Mouse (Mus musculus) heart, embryonic 16.5 days (tissue): ENCODE data around the gene Olfr1392. TPM values are rescaled to one million over a fixed set of nuclear protein-coding genes. Genes with fewer than 3 reads are reported as not detected.

Experiments used
- ATAC-seq: fragments of 200-750 bp; cut with Nextera tagmentation; replicated peaks from 2 replicates; pipeline ENCODE4 v1.8.0; 2017; ENCODE audit warnings: moderate number of reproducible peaks; ENCODE audit not compliant: insufficient read depth, low FRiP score; ENCODE audit errors: extremely low read depth
- H3K27ac ChIP-seq: fragments of 300-500 bp; sonication (generic); 2 replicates; pipeline ENCODE4 v1.5.1; 2014; ENCODE audit warnings: mild to moderate bottlenecking, low read length, control low read depth, moderate library complexity
- H3K27me3 ChIP-seq: fragments of 300-500 bp; sonication (generic); 2 replicates; pipeline ENCODE4 v1.6.1; 2014; ENCODE audit warnings: low read length, mixed read lengths; ENCODE audit not compliant: control insufficient read depth, insufficient read depth
- H3K36me3 ChIP-seq: fragments of 300-500 bp; sonication (generic); 2 replicates; pipeline ENCODE4 v1.6.1; 2014; ENCODE audit not compliant: control insufficient read depth, insufficient read depth
- H3K4me1 ChIP-seq: fragments of 300-500 bp; sonication (generic); 2 replicates; pipeline ENCODE4 v1.6.1; 2014; ENCODE audit warnings: low read length, mixed read lengths; ENCODE audit not compliant: control insufficient read depth, insufficient read depth
- H3K4me2 ChIP-seq: fragments of 300-500 bp; sonication (generic); 2 replicates; pipeline ENCODE4 v1.6.1; 2014; ENCODE audit warnings: low read depth, mild to moderate bottlenecking, control low read depth, low read length
- H3K4me3 ChIP-seq: fragments of 300-500 bp; sonication (generic); 2 replicates; pipeline ENCODE4 v1.5.1; 2014; ENCODE audit warnings: mild to moderate bottlenecking, control low read depth, low read length
- H3K9ac ChIP-seq: fragments of 300-500 bp; sonication (generic); 2 replicates; pipeline ENCODE4 v1.6.1; 2014; ENCODE audit warnings: low read length, control low read depth
- H3K9me3 ChIP-seq: fragments of 300-500 bp; sonication (generic); replicated peaks from 2 replicates; pipeline ENCODE4 v1.6.1; 2016; ENCODE audit warnings: low read length; ENCODE audit not compliant: control insufficient read depth
- WGBS: fragments of 180-500 bp; shearing (Covaris S2); extraction: QIAGEN DNeasy Blood & Tissue Kit; methylation state at CpG from one replicate; pipeline ENCODE4 v1.1.7; 2014; 5-methylcytosine and 5-hydroxymethylcytosine counted together
- polyA plus RNA-seq: library from polyadenylated mRNA; unstranded; fragments of >200 nt; fragmentation: Nextera tagmentation; extraction: Ambion mirVana; gene quantifications from 2 replicates; pipeline ENCODE4 v1.2.1, GENCODE M21; 2015

Olfr1392 gene
- polyA plus RNA-seq, 1 experiment from 2014 or later, result not detected

DNA sequence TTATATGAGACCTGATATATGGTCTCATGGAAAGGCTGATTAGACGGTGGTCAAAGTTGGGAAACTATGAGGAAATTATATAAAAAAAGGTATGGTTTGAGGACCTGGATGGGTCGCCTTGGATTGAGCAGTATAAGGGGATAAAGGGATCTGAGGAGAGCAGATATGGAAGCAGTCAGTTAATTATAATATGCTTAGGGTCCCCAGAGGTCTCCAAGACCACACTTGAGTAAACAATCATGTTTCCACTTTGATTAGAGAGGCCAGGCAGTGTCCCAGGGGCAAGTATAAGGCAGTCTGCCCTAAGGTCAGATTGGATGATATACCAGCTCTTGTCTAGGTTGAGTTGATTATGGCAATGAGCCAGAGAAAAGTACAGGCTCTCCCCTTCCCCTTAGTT lies 37.4 kb downstream of the Olfr1392 start, which contains the start of gene Olfr1391:
Gene Olfr1391, plus strand, starts transcription at position 301 of the 400 bp plus-strand sequence.
- Histone ChIP-seq H3K4me1 (no peaks in the 10 kb centered on the region), H3K9me3 (no peaks in the 10 kb centered on the region), H3K27me3 (no peaks in the 10 kb centered on the region), H3K4me3 (no peak within 1 kb of the TSS), H3K4me2 (no peak within 1 kb of the TSS), H3K9ac (no peak within 1 kb of the TSS), H3K36me3 (no peaks in the 10 kb centered on the region), H3K27ac (no peak within 1 kb of the TSS)
- ATAC-seq, result no peak
- 58% methylated on average over 2 of the region's 2 CpGs for WGBS

DNA sequence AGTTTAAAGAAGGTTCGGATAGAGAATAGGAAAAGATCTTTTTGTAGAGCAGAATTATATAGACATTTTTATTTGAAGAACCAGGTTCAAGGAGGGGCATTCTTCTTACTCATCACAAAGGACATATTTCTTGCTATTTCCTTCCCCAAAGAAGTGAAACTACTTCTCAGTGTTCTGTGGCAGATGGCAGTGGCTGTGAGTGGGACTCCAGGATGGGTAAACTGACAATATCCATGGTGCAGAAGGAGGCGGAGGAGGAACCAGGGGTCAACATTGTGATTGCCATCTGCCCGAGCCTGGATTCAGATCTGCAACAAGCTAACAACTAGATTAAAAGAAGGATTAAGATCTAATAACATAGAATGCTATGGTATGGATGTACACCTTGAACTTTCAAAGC lies 41.6 kb downstream of the Olfr1392 start:
- no peaks in the 10 kb centered on the region for H3K27me3 ChIP-seq
- no peak overlapping the region for H3K4me2 ChIP-seq
- H3K27ac ChIP-seq, result no peak overlapping the region
- H3K4me3 ChIP-seq, result no peak overlapping the region
- 72% methylated on average over 3 of the region's 3 CpGs for WGBS
- no peaks in the 10 kb centered on the region for H3K4me1 ChIP-seq
- no peaks in the 10 kb centered on the region for H3K36me3 ChIP-seq
- H3K9ac ChIP-seq, result no peak overlapping the region
- no peak for ATAC-seq
- H3K9me3 ChIP-seq, result no peaks in the 10 kb centered on the region

DNA sequence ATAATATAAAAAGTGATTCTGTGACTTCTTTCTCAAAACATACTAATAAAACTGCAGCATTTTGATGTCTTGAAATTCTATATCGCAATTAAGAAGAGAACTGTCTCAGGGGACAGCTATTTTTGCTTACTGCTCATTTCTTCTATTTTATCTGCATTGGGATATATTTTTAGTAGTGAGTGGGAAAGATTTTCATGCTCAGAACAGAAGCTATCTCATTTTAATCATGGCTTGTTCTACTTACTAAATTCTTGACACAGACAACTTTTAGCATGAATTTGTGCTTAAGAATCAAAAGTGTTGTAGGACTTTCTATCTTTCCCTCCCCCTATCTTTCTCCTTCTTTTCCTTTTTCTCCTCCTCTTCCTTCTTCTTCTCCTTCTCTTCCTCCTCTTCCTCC lies 44.6 kb downstream of the Olfr1392 start:
- no peak overlapping the region for H3K27ac ChIP-seq
- no peaks in the 10 kb centered on the region for H3K4me1 ChIP-seq
- H3K4me2 ChIP-seq, result no peak overlapping the region
- WGBS, result 55% methylated on average over 1 of the region's 1 CpGs
- no peak overlapping the region for H3K4me3 ChIP-seq
- H3K27me3 ChIP-seq, result no peaks in the 10 kb centered on the region
- H3K36me3 ChIP-seq, result no peaks in the 10 kb centered on the region
- H3K9ac ChIP-seq, result no peak overlapping the region
- H3K9me3 ChIP-seq, result no peaks in the 10 kb centered on the region
- no peak for ATAC-seq

DNA sequence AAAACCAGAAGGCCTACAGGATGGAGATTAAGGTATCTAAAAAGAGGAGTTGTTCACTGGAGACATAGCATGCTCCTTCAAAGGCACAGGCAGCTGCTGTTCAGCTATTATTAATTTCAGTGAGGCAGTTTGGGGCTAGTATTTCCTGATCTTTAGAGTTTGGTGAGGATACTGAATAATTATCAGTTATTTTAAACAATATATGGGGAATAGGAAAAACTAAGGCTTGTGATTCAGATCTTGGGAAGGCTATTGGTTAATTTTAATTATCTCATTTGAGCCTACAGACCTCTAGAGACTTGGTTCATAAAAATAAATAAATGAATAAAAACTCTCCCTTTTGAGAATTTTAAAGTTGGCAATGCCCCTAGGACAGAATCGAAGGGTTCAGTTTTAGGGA lies 49.8 kb downstream of the Olfr1392 start, which contains the start of gene Olfr1390:
Gene Olfr1390, plus strand, starts transcription at position 301 of the 400 bp plus-strand sequence.
- Histone ChIP-seq H3K9me3 (no peaks in the 10 kb centered on the region), H3K36me3 (no peaks in the 10 kb centered on the region), H3K4me3 (no peak within 1 kb of the TSS), H3K27me3 (no peaks in the 10 kb centered on the region), H3K4me2 (no peak within 1 kb of the TSS), H3K27ac (no peak within 1 kb of the TSS), H3K4me1 (no peaks in the 10 kb centered on the region), H3K9ac (no peak within 1 kb of the TSS)
- 70% methylated on average over 1 of the region's 1 CpGs for WGBS
- no peak for ATAC-seq

DNA sequence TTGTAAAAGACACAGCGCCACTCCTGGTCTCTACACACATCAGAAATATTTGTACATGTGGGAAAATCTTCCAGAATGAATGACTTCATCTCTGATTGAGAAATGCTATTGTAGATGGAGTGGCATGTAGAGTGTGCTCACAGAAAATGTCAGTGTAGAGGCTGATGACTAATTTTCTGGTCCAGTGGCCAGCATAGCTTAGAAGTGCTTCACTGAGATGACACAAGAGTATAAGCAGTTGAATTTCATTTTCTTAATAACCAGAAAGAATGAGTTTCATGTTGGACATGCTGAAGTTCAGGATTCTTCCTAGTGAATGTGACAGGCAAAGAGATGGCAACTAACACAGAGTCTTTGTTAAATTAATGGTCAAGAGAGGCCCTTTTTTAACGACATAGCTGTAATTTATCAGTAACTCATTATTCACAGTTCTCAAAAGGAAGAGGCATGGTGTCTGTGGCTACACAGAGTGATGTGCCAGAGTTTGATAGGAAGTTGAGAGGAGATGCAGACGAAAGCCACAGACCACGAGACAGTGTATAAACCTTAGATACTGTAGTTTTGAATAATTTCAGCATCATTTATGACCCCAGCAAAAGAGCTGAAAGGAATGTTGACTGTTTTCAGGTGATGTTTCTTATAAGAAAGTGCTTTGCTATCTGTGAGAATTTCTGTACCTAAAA lies 52.2 kb downstream of the Olfr1392 start:
- ATAC-seq, result no peak
- Histone ChIP-seq H3K36me3 (no peaks in the 10 kb centered on the region), H3K4me1 (no peaks in the 10 kb centered on the region), H3K4me3 (no peak overlapping the region), H3K27ac (no peak overlapping the region), H3K27me3 (no peaks in the 10 kb centered on the region), H3K4me2 (no peak overlapping the region), H3K9ac (no peak overlapping the region), H3K9me3 (no peaks in the 10 kb centered on the region)
- WGBS, result 54% methylated on average over 4 of the region's 4 CpGs

Other genes starting within 250 kb of the Olfr1392 start
- gene 9930111J21Rik2, start 234.0 kb upstream of the Olfr1392 start, polyA plus RNA-seq, result 0.87 and 1.2 TPM in 2 replicates
- 3.8 and 8.0 TPM in 2 replicates for gene Tgtp2, start 221.1 kb upstream of the Olfr1392 start, polyA plus RNA-seq
- 3.6 and 7.6 TPM in 2 replicates for gene Ifi47, start 208.7 kb upstream of the Olfr1392 start, polyA plus RNA-seq
- 0.10 and 0.18 TPM in 2 replicates for gene Olfr1396, start 170.4 kb upstream of the Olfr1392 start, polyA plus RNA-seq
- gene Olfr1395, start 143.0 kb upstream of the Olfr1392 start, polyA plus RNA-seq, result not detected in 2 replicates
- not detected in 2 replicates for gene Olfr1394, start 130.9 kb upstream of the Olfr1392 start, polyA plus RNA-seq
- gene Btnl9, start 98.1 kb upstream of the Olfr1392 start, polyA plus RNA-seq, result 6.4 and 8.0 TPM in 2 replicates
- 28.3 and 30.0 TPM in 2 replicates for gene Zfp62, start 82.0 kb upstream of the Olfr1392 start, polyA plus RNA-seq
- 57.4 and 61.4 TPM in 2 replicates for gene Mgat1, start 41.1 kb upstream of the Olfr1392 start, polyA plus RNA-seq
- 0.15 and 0.17 TPM in 2 replicates for gene Olfr1393, start 7.0 kb upstream of the Olfr1392 start, polyA plus RNA-seq
- not detected in 2 replicates for gene Olfr10, start 19.5 kb downstream of the Olfr1392 start, polyA plus RNA-seq
- not detected in 2 replicates for gene Olfr1391, start 37.5 kb downstream of the Olfr1392 start, polyA plus RNA-seq
- gene Olfr1390, start 49.9 kb downstream of the Olfr1392 start, polyA plus RNA-seq, result not detected in 2 replicates
- not detected in 2 replicates for gene Olfr1389, start 137.8 kb downstream of the Olfr1392 start, polyA plus RNA-seq
- gene Olfr1388, start 151.3 kb downstream of the Olfr1392 start, polyA plus RNA-seq, result not detected in 2 replicates
- not detected in 2 replicates for gene Olfr1387, start 170.1 kb downstream of the Olfr1392 start, polyA plus RNA-seq
- gene Olfr1386, start 179.8 kb downstream of the Olfr1392 start, polyA plus RNA-seq, result not detected in 2 replicates
- gene Olfr1385, start 203.8 kb downstream of the Olfr1392 start, polyA plus RNA-seq, result 0.05 TPM in 1 of 2 replicates, not detected in the other
- gene Olfr1384, start 221.4 kb downstream of the Olfr1392 start, polyA plus RNA-seq, result not detected in 2 replicates
- not detected in 2 replicates for gene Olfr1383, start 234.4 kb downstream of the Olfr1392 start, polyA plus RNA-seq
- gene Olfr1382, start 243.0 kb downstream of the Olfr1392 start, polyA plus RNA-seq, result not detected in 2 replicates